Mouse (Mus musculus) gastrocnemius, postnatal 4 days (tissue): ENCODE results near the gene Tnks2. TPM values are rescaled to one million over a fixed set of nuclear protein-coding genes. Genes with fewer than 3 reads are reported as not detected.

Source experiments
- DNase-seq, 2 experiments: peaks; one replicate each; pipeline ENCODE4 v3.0.0; 2021 to 2022; ENCODE audit warnings: low spot score in 2 of 2, mixed read lengths in 2 of 2
- total RNA-seq, 2 experiments: library from RNA; stranded (reverse); gene quantifications; 2 replicates each; pipeline ENCODE4 v1.2.3; 2021

The Tnks2 gene
- total RNA-seq, 2 experiments from 2014 or later: 166 to 182 TPM

GRCm38 (mm10) chr19:36887706-36888105 is 53.7 kb downstream of the Tnks2 start:
- DNase-seq: no peak

- DNase-seq: no peak
Observed at GRCm38 (mm10) chr19:36891746-36892145, 57.7 kb downstream of the Tnks2 start.

- no peak for DNase-seq
Observed at GRCm38 (mm10) chr19:36896791-36897569, 62.9 kb downstream of the Tnks2 start.

GRCm38 (mm10) chr19:36897778-36898177 is 63.7 kb downstream of the Tnks2 start:
- no peak for DNase-seq

- no peak for DNase-seq
Observed at GRCm38 (mm10) chr19:36903377-36903776, 69.3 kb downstream of the Tnks2 start.

- DNase-seq: peak; percentile 19 to 25
Observed at GRCm38 (mm10) chr19:36904211-36905007, 70.4 kb downstream of the Tnks2 start.

- no peak for DNase-seq
Observed at GRCm38 (mm10) chr19:36909150-36909549, 75.1 kb downstream of the Tnks2 start.

- peak; percentile 37 to 54 for DNase-seq
Observed at GRCm38 (mm10) chr19:36909676-36910292, 75.8 kb downstream of the Tnks2 start.

- DNase-seq: no peak
Observed at GRCm38 (mm10) chr19:36910424-36911045, 76.5 kb downstream of the Tnks2 start.

GRCm38 (mm10) chr19:36913064-36913463 is 79.0 kb downstream of the Tnks2 start:
- no peak for DNase-seq

GRCm38 (mm10) chr19:36916206-36916605 is 82.2 kb downstream of the Tnks2 start:
- DNase-seq: no peak

- no peak for DNase-seq
Observed at GRCm38 (mm10) chr19:36916876-36917389, 82.9 kb downstream of the Tnks2 start.

GRCm38 (mm10) chr19:36918441-36919301 is 84.6 kb downstream of the Tnks2 start:
- peak; percentile 58 to 76 for DNase-seq

- DNase-seq: no peak
Observed at GRCm38 (mm10) chr19:36919466-36919865, 85.4 kb downstream of the Tnks2 start, which contains the start of gene Fgfbp3. TSS of gene Fgfbp3 (minus strand) at chr19:36919615.

GRCm38 (mm10) chr19:36922015-36922414 is 88.0 kb downstream of the Tnks2 start:
- DNase-seq: no peak

GRCm38 (mm10) chr19:36922936-36923335 is 88.9 kb downstream of the Tnks2 start:
- no peak for DNase-seq

- DNase-seq: peak; percentile 71 to 82
Observed at GRCm38 (mm10) chr19:36925671-36926552, 91.9 kb downstream of the Tnks2 start, which contains the start of gene Btaf1. TSS of gene Btaf1 (plus strand) at chr19:36926079.

GRCm38 (mm10) chr19:36926553-36927236 is 92.7 kb downstream of the Tnks2 start:
- no peak for DNase-seq
